Comparison of ENCODE assay signal across 9 mouse cellular contexts in genomic region chr12:30040150-30040549, GRCm38 (mm10).
DNase-seq lines count a peak whose midpoint lies in the region; ATAC-seq lines count a peak whose summit lies in the region.
"Had no signal": no experiment of that assay in that cellular context is flagged by ENCODE, and none has a peak within 500 bp of the region (broad histone marks: within the 10 kb centered on the region; RNA-seq: fewer than 3 reads in every experiment).

No protein-coding gene starts in this region.

- H3K27ac ChIP-seq in forebrain, embryonic 14.5 days (ENCODE audit: low read depth, low read length) = no peak overlapping the region
- H3K27ac ChIP-seq in forebrain, embryonic 13.5 days = no peak overlapping the region
- H3K27ac ChIP-seq: heart, embryonic 13.5 days had no signal

- 22% methylated on average over 4 of the region's 4 CpGs for WGBS in forebrain, embryonic 14.5 days
- WGBS in forebrain, embryonic 13.5 days = 26% methylated on average over 4 of the region's 4 CpGs

- H3K4me1 ChIP-seq in forebrain, embryonic 14.5 days (ENCODE audit: control insufficient read depth, insufficient read depth, low read length) = peaks cover 5% of the 10 kb centered on the region; the same call in 1 of the 2 replicates
- peaks cover 15% of the 10 kb centered on the region for H3K4me1 ChIP-seq in forebrain, embryonic 13.5 days
- H3K4me1 ChIP-seq: heart, embryonic 13.5 days had no signal

- ATAC-seq in forebrain, embryonic 14.5 days = 0 out of 2 replicates have a peak, but pooled peaks have one; percentile 24
- no peak for ATAC-seq in forebrain, embryonic 13.5 days

- no peaks in the 10 kb centered on the region for H3K9me3 ChIP-seq in forebrain, embryonic 14.5 days (replicated peaks; ENCODE audit: control insufficient read depth, low read length)
- H3K9me3 ChIP-seq in forebrain, embryonic 13.5 days (replicated peaks) = no peaks in the 10 kb centered on the region
- H3K9me3 ChIP-seq: heart, embryonic 13.5 days had no signal

- no peaks in the 10 kb centered on the region for H3K27me3 ChIP-seq in forebrain, embryonic 14.5 days (replicated peaks; ENCODE audit: control insufficient read depth, insufficient read depth, low read length)
- H3K27me3 ChIP-seq in forebrain, embryonic 13.5 days = no peaks in the 10 kb centered on the region

- peak; percentile 53 for DNase-seq in forebrain, embryonic 14.5 days (ENCODE audit: low spot score)
- DNase-seq in urinary bladder, postnatal 14 days (ENCODE audit: low spot score) = peak; percentile 39
- no peak for DNase-seq in urinary bladder, adult 18-20 months (ENCODE audit: low spot score in 2 of 2)
- DNase-seq in gastrocnemius, adult 18-20 months (ENCODE audit: low spot score) = peak; percentile 49
- DNase-seq in kidney, postnatal 14 days = peak; percentile 71
- peak; percentile 66 for DNase-seq in retina, embryonic 14.5 days (ENCODE audit: low spot score)
- DNase-seq in frontal cortex, postnatal 14 days (ENCODE audit: low spot score in 2 of 2) = no peak

- H3K9ac ChIP-seq in forebrain, embryonic 14.5 days (ENCODE audit: low read length) = no peak overlapping the region
- H3K9ac ChIP-seq in forebrain, embryonic 13.5 days = no peak overlapping the region
- H3K9ac ChIP-seq: heart, embryonic 13.5 days had no signal

- no peaks in the 10 kb centered on the region for H3K36me3 ChIP-seq in forebrain, embryonic 14.5 days (ENCODE audit: control insufficient read depth, insufficient read depth, low read length)
- no peaks in the 10 kb centered on the region for H3K36me3 ChIP-seq in forebrain, embryonic 13.5 days (ENCODE audit: poor library complexity, severe bottlenecking)
- H3K36me3 ChIP-seq: heart, embryonic 13.5 days had no signal

- no peak overlapping the region for H3K4me2 ChIP-seq in forebrain, embryonic 14.5 days (ENCODE audit: low read length)
- H3K4me2 ChIP-seq in forebrain, embryonic 13.5 days = no peak overlapping the region
- H3K4me2 ChIP-seq: heart, embryonic 13.5 days had no signal

- no peak overlapping the region for H3K4me3 ChIP-seq in forebrain, embryonic 14.5 days (ENCODE audit: low read depth, low read length)
- H3K4me3 ChIP-seq in forebrain, embryonic 13.5 days = no peak overlapping the region
- H3K4me3 ChIP-seq: heart, embryonic 13.5 days had no signal

Comparison
In these comparisons a context has a peak if more than half of its experiments do, and no peak if none do; other contexts are left out.
1. DNase-seq: peak in forebrain, embryonic 14.5 days (single experiment), urinary bladder, postnatal 14 days (single experiment), gastrocnemius, adult 18-20 months (single experiment), kidney, postnatal 14 days (single experiment) and retina, embryonic 14.5 days (single experiment); none in urinary bladder, adult 18-20 months (0 of 2) and frontal cortex, postnatal 14 days (0 of 2).